In genomic region chr11:59616986-59617385, GRCm38 (mm10) we compare ENCODE assay signal across 41 mouse cellular contexts. TPM values are rescaled to one million over a fixed set of nuclear protein-coding genes. Genes with fewer than 3 reads are reported as not detected.
"Had no signal": no experiment of that assay in that cellular context is flagged by ENCODE, and none has a peak within 500 bp of the region (broad histone marks: within the 10 kb centered on the region; RNA-seq: fewer than 3 reads in every experiment).

No protein-coding gene starts in this region.

RNA-seq across cellular contexts. Expression of gene Olfr223, which starts 23.9 kb away (rescaled TPM):
- total RNA-seq: heart, postnatal 10 days; heart, postnatal 14 days; heart, postnatal 25 days; heart, postnatal 36 days; heart, postnatal 4 days; hematopoietic stem cell, adult 5-6 weeks; hindbrain, postnatal 0 days; layer of hippocampus, adult 18-20 months; layer of hippocampus, adult 2 months; layer of hippocampus, adult 8-10 months; layer of hippocampus, postnatal 10 days; layer of hippocampus, postnatal 14 days; layer of hippocampus, postnatal 25 days; layer of hippocampus, postnatal 36 days; left cerebral cortex, adult 18-20 months; left cerebral cortex, adult 2 months had no signal
- polyA plus RNA-seq: heart, embryonic 11.5 days; heart, embryonic 12.5 days; heart, embryonic 13.5 days; heart, embryonic 14.5 days; heart, embryonic 15.5 days; heart, embryonic 16.5 days; heart, postnatal 0 days; hindbrain, embryonic 10.5 days; hindbrain, embryonic 11.5 days; hindbrain, embryonic 12.5 days; hindbrain, embryonic 13.5 days; hindbrain, embryonic 14.5 days; hindbrain, embryonic 15.5 days; hindbrain, embryonic 16.5 days; hindbrain, postnatal 0 days; inflammation-experienced regulatory T-cells, adult 6 months; intestine, embryonic 14.5 days; intestine, embryonic 15.5 days; intestine, embryonic 16.5 days; intestine, postnatal 0 days; kidney, adult 2 months; kidney, embryonic 14.5 days; kidney, embryonic 15.5 days; kidney, embryonic 16.5 days; kidney, postnatal 0 days; large intestine, adult 2 months had no signal

RNA-seq across cellular contexts. Expression of gene Olfr222, which starts 41.0 kb away (rescaled TPM):
- total RNA-seq: heart, postnatal 10 days; heart, postnatal 14 days; heart, postnatal 25 days; heart, postnatal 36 days; heart, postnatal 4 days; hematopoietic stem cell, adult 5-6 weeks; hindbrain, postnatal 0 days; layer of hippocampus, adult 18-20 months; layer of hippocampus, adult 2 months; layer of hippocampus, adult 8-10 months; layer of hippocampus, postnatal 10 days; layer of hippocampus, postnatal 14 days; layer of hippocampus, postnatal 25 days; layer of hippocampus, postnatal 36 days; left cerebral cortex, adult 18-20 months; left cerebral cortex, adult 2 months had no signal
- polyA plus RNA-seq: heart, embryonic 11.5 days; heart, embryonic 12.5 days; heart, embryonic 13.5 days; heart, embryonic 14.5 days; heart, embryonic 15.5 days; heart, embryonic 16.5 days; heart, postnatal 0 days; hindbrain, embryonic 10.5 days; hindbrain, embryonic 11.5 days; hindbrain, embryonic 12.5 days; hindbrain, embryonic 13.5 days; hindbrain, embryonic 14.5 days; hindbrain, embryonic 15.5 days; hindbrain, embryonic 16.5 days; hindbrain, postnatal 0 days; inflammation-experienced regulatory T-cells, adult 6 months; intestine, embryonic 14.5 days; intestine, embryonic 15.5 days; intestine, embryonic 16.5 days; intestine, postnatal 0 days; kidney, adult 2 months; kidney, embryonic 14.5 days; kidney, embryonic 15.5 days; kidney, embryonic 16.5 days; kidney, postnatal 0 days; large intestine, adult 2 months had no signal
